Mouse (Mus musculus): Measurements from ENCODE around the gene Mdga1.
A peak's percentile ranks its signal among the peaks of the same experiment; 100 is the strongest.

Gene Mdga1

GRCm38 (mm10) chr17:29844949-29845348 lies 124.9 kb downstream of the Mdga1 start:
- no peak for DNase-seq (ENCODE audit: low spot score in 2 of 2)

DNA sequence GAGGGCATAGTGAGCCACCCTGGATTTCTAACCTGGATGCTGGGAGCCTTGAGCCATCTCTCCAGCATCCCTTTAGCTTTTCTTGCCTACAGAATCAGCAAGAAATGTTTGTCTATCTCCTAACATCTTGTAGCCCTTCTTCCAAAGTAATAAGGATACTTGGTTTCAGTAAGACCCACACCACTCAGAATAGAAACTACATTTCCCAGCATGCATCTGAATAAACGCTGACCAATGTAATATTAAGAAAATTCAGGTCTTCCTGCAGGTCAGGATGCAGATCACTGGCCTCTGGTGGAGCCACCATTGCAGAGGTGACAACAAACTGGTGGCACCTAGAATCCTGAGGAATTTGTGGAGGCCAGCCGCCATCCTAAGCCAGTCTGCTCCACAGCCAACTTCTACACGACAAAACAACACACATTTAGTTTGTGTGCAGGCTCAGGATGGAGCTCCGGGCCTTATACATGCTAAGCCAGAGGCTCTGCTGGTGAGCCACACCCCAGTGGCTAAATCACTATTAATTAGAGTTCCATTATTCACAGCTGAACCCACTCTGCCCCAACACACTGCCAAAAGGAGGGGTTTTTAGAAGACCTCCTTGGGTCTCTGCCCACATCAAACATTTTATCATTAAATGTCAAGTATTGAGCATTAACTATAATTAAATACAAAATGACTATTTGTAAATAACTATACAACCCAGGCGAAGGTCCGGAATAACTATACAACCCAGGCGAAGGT lies 126.3 kb downstream of the Mdga1 start:
- no peak for DNase-seq (ENCODE audit: low spot score in 2 of 2)

- DNase-seq (ENCODE audit: low spot score in 2 of 2), result peak; percentile 41 to 49
These were observed 127.9 kb downstream of the Mdga1 start for GRCm38 (mm10) chr17:29841781-29842690.

DNA sequence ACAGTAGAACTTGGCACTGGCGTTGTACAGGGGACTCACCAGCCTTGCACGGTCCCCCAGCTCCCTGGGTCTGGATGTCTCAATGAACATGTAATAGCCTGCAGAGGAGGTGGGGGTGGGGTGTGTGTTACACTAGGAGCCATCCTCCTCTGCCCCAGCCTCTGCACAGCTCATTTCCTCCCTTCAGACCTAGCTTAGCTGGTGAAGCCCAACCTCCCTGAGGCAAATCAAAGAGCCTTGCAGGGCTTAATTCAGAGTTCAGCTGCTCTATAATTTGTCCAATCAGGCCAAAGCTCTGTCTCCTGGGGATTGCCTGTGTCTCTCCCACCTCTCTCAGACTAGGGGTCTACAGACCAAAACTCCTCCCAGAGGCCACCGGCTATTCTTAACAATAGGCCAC lies 131.9 kb downstream of the Mdga1 start:
- DNase-seq (ENCODE audit: low spot score in 2 of 2), result no peak

DNA sequence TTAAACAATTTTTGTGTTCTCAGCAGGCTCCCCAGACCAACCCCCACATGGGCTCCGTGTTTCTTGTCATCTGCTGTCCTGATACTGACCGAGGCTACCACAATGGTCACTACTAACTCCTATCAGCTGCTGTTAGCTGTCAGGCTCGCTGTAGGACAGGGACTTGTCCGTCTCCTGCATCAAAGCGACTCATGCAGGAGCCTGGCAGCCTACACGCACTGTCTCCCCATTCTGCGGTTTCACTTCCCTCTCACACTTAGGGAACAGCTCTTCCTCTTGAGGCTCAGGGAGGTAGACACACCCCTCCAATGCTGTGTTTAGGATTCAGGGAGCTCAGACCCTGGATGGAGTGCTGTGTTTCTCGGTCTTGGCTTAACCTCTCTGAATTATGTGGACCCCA lies 132.4 kb downstream of the Mdga1 start:
- DNase-seq (ENCODE audit: low spot score in 2 of 2), result no peak

- no peak for DNase-seq (ENCODE audit: low spot score in 2 of 2)
These were observed 135.1 kb downstream of the Mdga1 start for GRCm38 (mm10) chr17:29834768-29835167.

- DNase-seq (ENCODE audit: low spot score in 2 of 2), result no peak
These were observed 135.6 kb downstream of the Mdga1 start for GRCm38 (mm10) chr17:29834333-29834732.

- DNase-seq (ENCODE audit: low spot score in 2 of 2), result no peak
These were observed 138.2 kb downstream of the Mdga1 start for GRCm38 (mm10) chr17:29831696-29832095.

DNA sequence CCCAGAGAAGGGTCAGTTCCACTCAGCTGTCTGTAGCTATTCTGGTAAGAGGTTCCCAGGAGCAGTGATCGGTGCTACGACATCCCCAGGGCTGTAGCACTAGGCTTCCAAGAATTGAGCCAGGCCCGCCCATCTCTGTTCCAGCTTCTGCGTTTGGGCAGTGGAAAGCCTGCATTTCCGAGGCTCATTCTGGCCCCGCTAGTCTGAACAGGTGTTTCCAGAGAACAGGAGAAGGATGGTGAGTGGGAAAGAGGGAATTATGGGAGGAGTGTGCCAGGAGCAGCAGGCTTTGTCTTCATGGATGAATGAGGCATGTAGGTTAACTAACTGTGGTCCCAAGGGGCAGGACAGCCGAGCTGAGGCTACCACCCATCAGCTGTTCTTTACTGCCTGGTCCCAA lies 140.8 kb downstream of the Mdga1 start:
- no peak for DNase-seq (ENCODE audit: low spot score in 2 of 2)

DNA sequence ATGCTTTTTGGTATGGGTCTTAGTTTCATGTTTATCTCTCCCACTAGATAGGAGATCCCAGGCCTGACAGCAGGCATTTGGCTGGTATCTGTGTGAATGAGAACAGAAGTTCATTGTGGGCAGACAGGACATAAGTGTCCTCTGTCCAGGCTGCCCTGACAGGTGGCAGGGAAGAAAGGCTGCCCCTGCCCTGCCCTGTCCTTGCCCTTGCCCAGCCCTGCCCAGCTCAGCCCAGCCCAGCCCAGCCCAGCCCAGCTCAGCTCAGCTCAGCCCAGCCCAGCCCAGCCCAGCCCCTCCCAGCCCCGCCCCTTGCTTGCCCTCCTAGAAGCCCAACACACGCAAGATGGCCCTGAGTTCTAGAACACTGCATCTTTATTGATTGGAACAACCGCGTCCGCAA lies 142.3 kb downstream of the Mdga1 start:
- DNase-seq (ENCODE audit: low spot score in 2 of 2), result no peak

GRCm38 (mm10) chr17:29824512-29825120 lies 145.3 kb downstream of the Mdga1 start:
- no peak for DNase-seq (ENCODE audit: low spot score in 2 of 2)

GRCm38 (mm10) chr17:29824208-29824509 lies 145.7 kb downstream of the Mdga1 start:
- no peak for DNase-seq (ENCODE audit: low spot score in 2 of 2)

GRCm38 (mm10) chr17:29823439-29824207 lies 146.3 kb downstream of the Mdga1 start:
- DNase-seq (ENCODE audit: low spot score in 2 of 2), result no peak

DNA sequence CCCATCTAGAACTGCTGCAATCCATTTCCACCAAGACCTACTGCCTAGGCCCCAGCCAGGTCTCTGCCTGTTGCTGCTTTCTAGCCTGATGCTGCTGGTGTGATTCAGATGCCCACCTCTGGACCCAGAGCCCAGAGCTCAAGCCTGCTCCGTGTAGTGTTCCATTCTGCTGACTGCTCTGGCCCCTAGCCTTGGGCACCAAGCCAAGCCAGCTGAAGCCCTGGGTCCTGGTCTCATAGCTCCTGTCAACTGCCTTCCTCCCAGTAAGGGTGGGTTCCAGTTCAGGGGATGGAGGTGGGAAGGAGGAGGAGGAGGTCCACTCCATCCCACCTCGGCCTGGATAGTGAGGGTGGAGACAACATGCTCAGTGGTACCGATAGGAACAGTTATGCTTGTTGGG lies 150.3 kb downstream of the Mdga1 start:
- no peak for DNase-seq (ENCODE audit: low spot score in 2 of 2)

DNA sequence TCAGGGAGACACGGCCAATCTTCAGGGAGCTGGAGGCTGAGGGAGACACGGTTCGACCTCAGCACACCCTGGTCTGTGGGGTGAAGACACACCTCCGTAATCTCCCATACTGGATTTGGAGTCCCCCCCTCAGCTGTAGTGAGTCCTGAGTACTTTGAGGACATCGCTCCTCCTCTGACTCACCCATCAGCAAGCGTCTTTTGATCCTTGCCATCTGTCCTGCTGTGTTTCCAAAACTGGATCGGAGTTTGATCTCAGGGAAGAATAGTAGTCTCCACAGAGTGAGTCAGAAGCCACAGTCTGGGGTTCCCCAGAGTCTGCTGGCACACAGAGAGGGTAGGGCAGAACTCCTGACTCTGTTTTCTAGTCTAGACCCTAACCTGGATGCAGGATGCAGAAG lies 150.9 kb downstream of the Mdga1 start:
- no peak for DNase-seq (ENCODE audit: low spot score in 2 of 2)

DNA sequence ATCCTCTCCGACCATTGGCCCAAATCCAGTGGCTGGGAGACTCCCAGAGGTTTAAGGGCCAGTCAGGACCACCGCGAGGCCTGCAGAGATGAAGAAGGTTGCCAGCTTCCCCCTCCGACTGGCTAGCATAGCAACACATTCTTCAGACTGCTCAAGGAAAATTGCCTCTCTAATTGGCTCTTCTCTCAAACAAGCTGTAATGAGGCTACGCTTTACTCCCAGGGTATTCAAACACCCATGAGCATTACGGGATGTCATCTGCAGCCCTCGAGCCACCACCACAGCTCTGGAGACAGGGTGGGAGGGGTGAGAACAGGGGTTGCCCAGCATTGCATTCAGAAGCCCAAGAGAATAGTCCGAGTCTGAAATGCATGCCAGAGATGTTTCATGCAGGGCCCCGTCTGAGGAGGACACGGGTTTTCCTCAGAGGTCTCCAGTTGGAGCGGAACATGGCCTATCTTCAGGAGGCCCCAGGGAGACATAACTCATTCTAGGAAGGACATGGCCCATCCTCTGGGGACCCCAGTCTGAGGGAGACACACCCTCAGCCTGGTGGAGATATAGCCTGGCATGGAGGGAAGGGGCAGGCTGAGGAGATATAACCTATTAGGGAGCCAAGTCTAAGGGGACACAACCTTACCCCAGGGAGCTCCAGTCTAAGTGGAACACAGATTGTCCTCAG lies 151.5 kb downstream of the Mdga1 start:
- DNase-seq (ENCODE audit: low spot score in 2 of 2), result no peak

DNA sequence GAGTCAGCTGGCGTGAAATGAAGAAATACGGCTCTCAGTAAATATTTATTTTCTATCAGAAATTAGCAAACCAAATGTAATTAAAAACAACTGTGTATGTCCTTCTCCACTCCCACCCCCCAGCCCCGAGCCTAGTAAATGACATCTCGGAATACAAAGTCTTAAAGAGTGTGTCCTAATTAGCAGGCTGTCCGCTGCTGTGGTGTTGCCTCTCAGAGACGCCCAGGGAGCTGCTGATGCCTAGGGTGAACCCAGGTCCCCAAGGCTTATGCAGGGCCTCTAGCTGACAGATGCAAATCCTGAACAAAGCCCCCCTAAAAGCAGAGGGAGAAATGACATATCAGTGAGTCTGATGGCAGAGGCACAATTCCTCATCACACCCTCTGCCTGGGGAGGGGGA lies 155.1 kb downstream of the Mdga1 start:
- no peak for DNase-seq (ENCODE audit: low spot score in 2 of 2)

DNA sequence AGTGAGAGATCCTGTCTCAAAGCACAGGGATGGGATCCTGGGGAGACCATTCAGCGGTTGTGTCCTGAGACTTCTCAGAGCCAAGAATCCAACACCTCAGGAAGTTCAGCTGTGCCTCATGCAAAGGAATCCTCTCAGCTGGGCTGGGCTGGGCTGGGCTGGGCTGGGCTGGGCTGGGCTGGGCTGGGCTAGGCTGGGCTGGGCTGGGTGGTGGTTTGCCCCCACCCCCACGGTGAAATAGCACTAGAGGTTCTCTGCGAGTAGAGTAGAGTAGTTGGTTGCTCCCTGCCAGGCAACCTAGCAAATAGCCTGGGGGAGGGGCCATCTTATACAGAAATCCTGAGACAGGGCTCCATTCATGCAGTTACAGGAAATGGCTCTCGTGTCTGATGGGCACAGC lies 156.6 kb downstream of the Mdga1 start:
- DNase-seq (ENCODE audit: low spot score in 2 of 2), result no peak

DNA sequence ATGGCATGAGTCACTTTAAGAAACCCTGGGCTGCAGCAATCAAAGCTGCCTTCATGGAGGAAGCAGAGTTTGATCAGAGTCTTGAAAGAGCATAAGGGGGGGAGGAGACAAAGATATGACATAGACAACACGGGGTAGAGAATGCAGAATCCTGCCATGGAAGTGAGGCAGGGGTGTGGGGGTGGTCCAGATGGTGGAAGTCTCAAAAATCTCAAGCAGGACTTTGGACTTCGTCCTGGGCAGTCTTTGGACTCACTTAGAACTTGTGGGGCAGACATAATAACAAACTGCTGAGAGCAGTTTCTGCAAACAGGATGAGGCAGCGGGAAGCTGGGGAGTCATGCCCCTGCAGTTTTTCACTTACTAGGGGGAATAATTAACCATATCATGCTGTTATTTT lies 166.3 kb downstream of the Mdga1 start:
- DNase-seq (ENCODE audit: low spot score in 2 of 2), result no peak

DNA sequence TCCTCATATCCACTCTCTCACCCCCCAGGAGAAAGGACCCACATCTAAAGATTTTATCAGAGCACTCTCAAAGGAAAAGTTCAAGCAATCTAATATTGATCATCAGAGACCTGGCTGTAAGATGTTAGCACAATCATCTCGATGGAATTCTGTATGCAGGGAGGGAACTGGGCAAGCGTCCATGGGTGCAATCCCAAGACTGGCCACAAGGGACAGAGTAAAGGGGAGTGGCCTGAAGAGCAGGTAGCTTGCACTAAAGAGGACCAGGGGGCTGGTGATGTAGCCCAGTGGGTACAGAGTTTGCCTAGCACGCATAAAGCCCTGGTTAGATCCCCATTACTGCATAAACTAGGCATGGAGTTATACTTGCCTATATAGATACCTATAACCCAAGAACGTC lies 168.5 kb downstream of the Mdga1 start:
- DNase-seq (ENCODE audit: low spot score in 2 of 2), result peak; percentile 28 to 81

DNA sequence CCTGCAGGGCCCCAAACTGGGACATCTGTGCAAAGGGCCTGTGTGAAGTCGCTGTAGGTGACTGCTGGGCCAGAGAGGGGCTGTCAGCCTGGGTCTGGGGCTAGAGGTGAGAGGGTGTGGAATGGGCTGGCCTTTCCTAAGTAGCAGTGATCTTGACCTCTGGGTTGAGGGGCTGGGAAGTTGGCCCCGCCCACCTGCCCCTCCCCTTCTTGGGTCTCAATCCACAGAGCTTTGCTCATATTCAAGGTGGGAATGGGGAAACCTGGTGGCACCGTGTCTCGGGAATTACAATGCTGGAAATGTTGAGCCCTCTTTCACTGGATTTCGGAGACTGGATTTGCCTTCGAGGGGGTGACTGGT lies 169.8 kb downstream of the Mdga1 start:
- no peak for DNase-seq (ENCODE audit: low spot score in 2 of 2)
